Mouse (Mus musculus) small intestine, adult 2 months (tissue): ENCODE results near the gene Myom1.

Source experiments
- CTCF ChIP-seq: fragments of 200-500 bp; IDR thresholded peaks from 2 replicates; pipeline ENCODE4 v1.5.1; 2012; ENCODE audit warnings: low read depth, mild to moderate bottlenecking, control low read depth, inconsistent platforms, low read length, moderate library complexity, mixed read lengths; ENCODE audit not compliant: insufficient replicate concordance, insufficient read length; ENCODE audit errors: extremely low read depth
- POLR2A ChIP-seq: fragments of 200-500 bp; IDR thresholded peaks from 2 replicates; pipeline ENCODE4 v1.6.1; 2012; ENCODE audit warnings: low read depth, mild to moderate bottlenecking, control low read depth, inconsistent platforms, low read length, moderate library complexity

- TF ChIP-seq POLR2A (no peak), CTCF (no peak)
These were observed 37.2 kb upstream of the Myom1 start for GRCm38 (mm10) chr17:70965281-70965680.
